Mouse (Mus musculus) spleen, adult 2 months (tissue): ENCODE results near the gene Adcy6.

Experiments
- CTCF ChIP-seq: fragments of 200-500 bp; IDR thresholded peaks from 2 replicates; pipeline ENCODE4 v1.5.1; 2011; ENCODE audit warnings: mild to moderate bottlenecking, inconsistent platforms; ENCODE audit not compliant: insufficient read depth, insufficient read length, insufficient replicate concordance; ENCODE audit errors: extremely low read depth
- POLR2A ChIP-seq: fragments of 200-500 bp; IDR thresholded peaks from 2 replicates; pipeline ENCODE4 v1.6.1; 2011; ENCODE audit warnings: low read depth, low read length, inconsistent platforms

- TF ChIP-seq CTCF (peak; percentile 80; the same call in 1 of the 2 replicates), POLR2A (no peak)
These were observed 29.9 kb downstream of the Adcy6 start for GRCm38 (mm10) chr15:98579795-98580464.
